Mouse (Mus musculus) MN1 (cell line): ENCODE measurements around the gene Aars2.

ENCODE experiments used
- DNase-seq: peaks from one replicate; pipeline ENCODE4 v3.0.0-alpha.2; 2016; ENCODE audit warnings: low spot score

The Aars2 gene

GRCm38 (mm10) chr17:45506700-45507189, at the start of gene Aars2:
TSS of gene Aars2 (plus strand) at chr17:45506841.
- peak; percentile 97 for DNase-seq

- DNase-seq: no peak
Measured at GRCm38 (mm10) chr17:45457487-45457886, 49.2 kb upstream of the Aars2 start.

GRCm38 (mm10) chr17:45458516-45458915, 48.1 kb upstream of the Aars2 start:
- no peak for DNase-seq

GRCm38 (mm10) chr17:45459062-45459461, 47.6 kb upstream of the Aars2 start:
- DNase-seq: no peak

- DNase-seq: no peak
Measured at GRCm38 (mm10) chr17:45462506-45462905, 44.1 kb upstream of the Aars2 start.

- no peak for DNase-seq
Measured at GRCm38 (mm10) chr17:45464255-45464654, 42.4 kb upstream of the Aars2 start.

GRCm38 (mm10) chr17:45466701-45467100, 39.9 kb upstream of the Aars2 start:
- DNase-seq: no peak

GRCm38 (mm10) chr17:45468302-45468701, 38.3 kb upstream of the Aars2 start:
- no peak for DNase-seq

- DNase-seq: no peak
Measured at GRCm38 (mm10) chr17:45470726-45471125, 35.9 kb upstream of the Aars2 start.

- DNase-seq: no peak
Measured at GRCm38 (mm10) chr17:45473667-45474066, 33.0 kb upstream of the Aars2 start.

GRCm38 (mm10) chr17:45474146-45474545, 32.5 kb upstream of the Aars2 start:
- DNase-seq: no peak

- peak; percentile 97 for DNase-seq
Measured at GRCm38 (mm10) chr17:45474669-45475465, 31.8 kb upstream of the Aars2 start, which contains the start of gene Spats1. TSS of gene Spats1 (minus strand) at chr17:45475415.

- DNase-seq: peak; percentile 91
Measured at GRCm38 (mm10) chr17:45478234-45478825, 28.3 kb upstream of the Aars2 start.

- peak; percentile 58 for DNase-seq
Measured at GRCm38 (mm10) chr17:45480429-45480828, 26.2 kb upstream of the Aars2 start.

GRCm38 (mm10) chr17:45485581-45485980, 21.1 kb upstream of the Aars2 start:
- DNase-seq: no peak

- no peak for DNase-seq
Measured at GRCm38 (mm10) chr17:45487216-45487615, 19.4 kb upstream of the Aars2 start.

GRCm38 (mm10) chr17:45488321-45489254, 18.1 kb upstream of the Aars2 start:
- DNase-seq: no peak

GRCm38 (mm10) chr17:45489736-45490135, 16.9 kb upstream of the Aars2 start:
- no peak for DNase-seq

- DNase-seq: no peak
Measured at GRCm38 (mm10) chr17:45490532-45491154, 16.0 kb upstream of the Aars2 start.

- no peak for DNase-seq
Measured at GRCm38 (mm10) chr17:45495398-45495797, 11.2 kb upstream of the Aars2 start.

- DNase-seq: no peak
Measured at GRCm38 (mm10) chr17:45498397-45498796, 8.2 kb upstream of the Aars2 start.

- no peak for DNase-seq
Measured at GRCm38 (mm10) chr17:45499516-45499915, 7.1 kb upstream of the Aars2 start.
